Mouse (Mus musculus) liver, embryonic 14.5 days (tissue): ENCODE results near the gene Zdhhc7. TPM values are rescaled to one million over a fixed set of nuclear protein-coding genes. Genes with fewer than 3 reads are reported as not detected.

Experiments
- ATAC-seq: fragments of 200-750 bp; cut with Nextera tagmentation; 2 replicates; pipeline ENCODE4 v1.8.0; 2017; ENCODE audit warnings: moderate number of reproducible peaks, mild to moderate bottlenecking, moderate library complexity; ENCODE audit not compliant: insufficient read depth
- DNase-seq, 3 experiments: peaks; one replicate each; pipeline ENCODE4 v3.0.0-alpha.2; 2012 to 2013; ENCODE audit warnings: low read depth in 3 of 3, low spot score in 3 of 3
- H3K27ac ChIP-seq: fragments of 300-500 bp; sonication (generic); 2 replicates; pipeline ENCODE4 v1.5.1; 2014; ENCODE audit warnings: moderate library complexity, mild to moderate bottlenecking, control low read depth, inconsistent platforms
- H3K27me3 ChIP-seq: fragments of 300-500 bp; sonication (generic); 2 replicates; pipeline ENCODE4 v1.6.1; 2014; ENCODE audit warnings: mild to moderate bottlenecking, low read length, moderate library complexity; ENCODE audit not compliant: control insufficient read depth, insufficient read depth
- H3K36me3 ChIP-seq: fragments of 300-500 bp; sonication (generic); replicated peaks from 2 replicates; pipeline ENCODE4 v1.6.1; 2014; ENCODE audit warnings: low read depth; ENCODE audit not compliant: control insufficient read depth, insufficient read depth
- H3K4me1 ChIP-seq, 2 experiments: fragments of 200-500 bp in 1 of 2; fragments of 300-500 bp in 1 of 2; sonication (generic) in 1 of 2; replicated peaks; 2 replicates each; pipeline ENCODE4 v1.6.1; 2012 to 2014; ENCODE audit warnings: antibody characterized with exemption in 1 of 2, inconsistent platforms in 1 of 2, low read length in 1 of 2; ENCODE audit not compliant: control insufficient read depth in 2 of 2, insufficient read depth in 2 of 2
- H3K4me2 ChIP-seq: fragments of 300-500 bp; sonication (generic); 2 replicates; pipeline ENCODE4 v1.6.1; 2014; ENCODE audit warnings: low read depth, mild to moderate bottlenecking, control low read depth, moderate library complexity
- H3K4me3 ChIP-seq, 2 experiments: fragments of 200-500 bp in 1 of 2; fragments of 300-500 bp in 1 of 2; sonication (generic) in 1 of 2; 2 replicates each; pipeline ENCODE4 v1.5.1; 2012 to 2014; ENCODE audit warnings: low read depth in 2 of 2, low read length in 2 of 2, mild to moderate bottlenecking in 2 of 2, control low read depth in 1 of 2, inconsistent platforms in 1 of 2, moderate library complexity in 1 of 2; ENCODE audit not compliant: insufficient read depth in 1 of 2
- H3K9ac ChIP-seq: fragments of 300-500 bp; sonication (generic); replicated peaks from 2 replicates; pipeline ENCODE4 v1.6.1; 2014; ENCODE audit warnings: mild to moderate bottlenecking, control low read depth, moderate library complexity
- H3K9me3 ChIP-seq: fragments of 300-500 bp; sonication (generic); 2 replicates; pipeline ENCODE4 v1.6.1; 2016; ENCODE audit warnings: low read length, mixed read lengths; ENCODE audit not compliant: control insufficient read depth
- CTCF ChIP-seq: IDR thresholded peaks from 2 replicates; pipeline ENCODE4 v1.5.1; 2016; ENCODE audit warnings: antibody characterized with exemption, low read depth, control low read depth
- EP300 ChIP-seq: IDR thresholded peaks from 2 replicates; pipeline ENCODE4 v1.6.1; 2016; ENCODE audit warnings: antibody characterized with exemption, low read depth
- WGBS: fragments of 180-500 bp; shearing (Covaris S2); extraction: QIAGEN DNeasy Blood & Tissue Kit; methylation state at CpG from one replicate; pipeline ENCODE4 v1.1.7; 2014; ENCODE audit not compliant: insufficient replicate concordance; 5-methylcytosine and 5-hydroxymethylcytosine counted together
- polyA plus RNA-seq, 2 experiments: library from polyadenylated mRNA; depleted of rRNA in 1 of 2; stranded (reverse) in 1 of 2; unstranded in 1 of 2; fragments of >200 nt; fragmentation: Nextera tagmentation in 1 of 2; extraction: Ambion mirVana in 1 of 2; gene quantifications; 2 replicates each; pipeline versions ENCODE4 v1.2.1 to v1.2.3; 2012 to 2014

Zdhhc7 gene
- polyA plus RNA-seq, 2 experiments: 9.2 to 12.2 TPM

DNA sequence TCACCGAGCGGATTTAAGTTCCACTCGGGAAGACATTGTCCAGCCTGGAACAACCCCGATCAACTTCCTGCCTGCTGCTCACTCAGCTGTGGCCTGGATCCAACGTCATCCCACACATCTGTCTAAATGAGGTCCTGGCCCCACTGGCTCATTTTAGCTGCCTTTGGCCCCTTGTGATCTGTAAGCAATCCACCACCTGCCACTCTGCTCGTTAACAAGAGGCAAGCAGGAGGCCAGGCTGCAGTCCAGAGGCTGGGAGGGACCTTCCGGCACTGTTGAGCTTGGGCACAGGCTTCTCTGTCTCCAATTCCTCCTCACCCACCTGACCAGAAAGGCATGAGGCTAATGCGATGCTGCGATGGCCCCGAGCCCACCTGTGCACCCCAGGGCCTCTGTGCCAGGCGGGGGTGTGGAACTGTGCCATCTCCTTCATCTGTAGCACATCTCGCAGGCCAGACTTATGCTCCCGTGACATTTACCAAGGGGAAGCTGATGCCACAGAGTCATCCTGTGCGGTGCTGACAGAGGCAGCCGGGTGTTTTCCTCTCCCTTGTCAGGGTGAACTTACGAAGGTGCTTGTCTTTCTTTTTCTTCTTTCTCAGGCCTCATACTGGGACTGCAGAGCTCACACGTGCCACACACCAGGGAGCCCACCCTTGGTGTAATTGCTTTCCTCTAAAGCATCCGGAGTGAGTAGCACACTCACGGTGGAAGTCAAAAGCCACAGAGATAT is 33.2 kb downstream of the Zdhhc7 start:
- Histone ChIP-seq H3K9me3 (no peaks in the 10 kb centered on the region), H3K9ac (no peak overlapping the region), H3K27me3 (no peaks in the 10 kb centered on the region), H3K4me1 (no peaks in the 10 kb centered on the region), H3K4me2 (no peak overlapping the region), H3K36me3 (no peaks in the 10 kb centered on the region), H3K27ac (no peak overlapping the region), H3K4me3 (no peak overlapping the region)
- TF ChIP-seq CTCF (no peak), EP300 (no peak)
- WGBS: 50% methylated on average over 19 of the region's 19 CpGs
- ATAC-seq: no peak
- no peak for DNase-seq

DNA sequence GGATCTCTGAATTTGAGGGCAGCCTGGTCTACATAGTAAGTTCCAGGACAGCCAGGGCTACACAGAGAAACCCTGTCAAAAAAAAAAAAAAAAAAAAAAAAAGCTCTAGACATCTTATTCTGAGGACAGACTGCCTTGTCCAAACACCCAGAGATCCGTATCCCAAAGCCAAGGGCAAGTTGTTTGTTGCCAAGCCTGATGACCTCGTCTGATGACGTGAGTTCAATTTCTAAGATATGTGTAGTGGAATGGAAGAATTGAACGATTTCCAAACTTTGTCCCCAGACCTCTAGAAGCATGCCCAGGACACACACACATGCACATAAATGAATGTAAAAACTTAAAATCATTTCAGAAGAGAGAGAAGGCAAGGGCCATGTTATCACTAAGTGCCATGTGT is 35.1 kb downstream of the Zdhhc7 start:
- no peaks in the 10 kb centered on the region for H3K36me3 ChIP-seq
- DNase-seq: no peak
- no peak for ATAC-seq
- H3K27ac ChIP-seq: no peak overlapping the region
- H3K4me3 ChIP-seq: no peak overlapping the region
- no peak for TF ChIP-seq EP300
- no peak for TF ChIP-seq CTCF
- no peaks in the 10 kb centered on the region for H3K27me3 ChIP-seq
- no peaks in the 10 kb centered on the region for H3K9me3 ChIP-seq
- H3K4me2 ChIP-seq: no peak overlapping the region
- no peaks in the 10 kb centered on the region for H3K4me1 ChIP-seq
- 68% methylated on average over 4 of the region's 4 CpGs for WGBS
- H3K9ac ChIP-seq: no peak overlapping the region

DNA sequence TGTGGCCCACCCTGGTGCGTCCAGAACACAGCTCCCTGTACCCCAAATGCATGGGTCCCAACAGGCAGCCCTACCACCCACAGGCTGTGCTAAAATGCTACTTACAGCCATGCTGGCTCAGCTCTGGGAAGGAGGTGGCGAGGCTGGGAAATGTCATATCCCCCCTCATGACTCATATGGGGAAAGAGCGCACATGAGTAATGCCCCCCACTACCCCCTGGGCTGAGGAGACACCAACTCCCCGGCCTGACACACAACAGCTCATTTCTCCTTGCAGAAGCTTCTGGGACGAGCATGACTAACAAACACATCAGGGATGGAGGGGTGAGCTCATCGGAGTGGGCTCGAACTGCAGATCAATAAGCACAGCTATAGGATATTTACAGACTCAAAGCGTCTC is 35.7 kb downstream of the Zdhhc7 start:
- no peak for TF ChIP-seq CTCF
- H3K9me3 ChIP-seq: no peaks in the 10 kb centered on the region
- H3K27me3 ChIP-seq: no peaks in the 10 kb centered on the region
- no peak overlapping the region for H3K9ac ChIP-seq
- WGBS: 67% methylated on average over 8 of the region's 8 CpGs
- ATAC-seq (no peak), DNase-seq (no peak)
- H3K4me2 ChIP-seq: no peak overlapping the region
- H3K36me3 ChIP-seq: no peaks in the 10 kb centered on the region
- no peaks in the 10 kb centered on the region for H3K4me1 ChIP-seq
- no peak overlapping the region for H3K4me3 ChIP-seq
- H3K27ac ChIP-seq: no peak overlapping the region

DNA sequence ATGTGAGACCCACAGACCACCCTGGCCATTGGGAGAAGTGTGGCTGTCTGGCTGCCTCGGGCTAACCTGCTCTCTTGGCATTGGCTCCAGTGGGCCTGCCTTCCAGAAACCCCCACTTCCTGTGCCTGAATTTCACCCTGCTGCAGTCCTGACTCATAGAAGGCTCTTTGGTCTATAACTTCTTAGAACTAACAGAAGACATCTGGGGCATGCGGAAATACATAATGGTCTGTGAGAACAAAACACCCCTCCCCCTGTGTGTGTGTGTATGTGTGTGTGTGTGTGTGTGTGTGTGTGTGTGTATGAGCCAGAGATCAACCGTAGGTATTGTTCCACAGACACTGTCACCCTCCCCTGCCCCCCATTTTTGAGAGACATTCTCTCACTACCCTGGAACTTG is 38.0 kb downstream of the Zdhhc7 start:
- DNase-seq (no peak), ATAC-seq (no peak)
- Histone ChIP-seq H3K4me2 (no peak overlapping the region), H3K27me3 (no peaks in the 10 kb centered on the region), H3K27ac (no peak overlapping the region), H3K9me3 (no peaks in the 10 kb centered on the region), H3K4me1 (no peaks in the 10 kb centered on the region), H3K36me3 (no peaks in the 10 kb centered on the region), H3K9ac (no peak overlapping the region), H3K4me3 (no peak overlapping the region)
- WGBS: 49% methylated on average over 3 of the region's 3 CpGs
- no peak for TF ChIP-seq CTCF
- no peak for TF ChIP-seq EP300

DNA sequence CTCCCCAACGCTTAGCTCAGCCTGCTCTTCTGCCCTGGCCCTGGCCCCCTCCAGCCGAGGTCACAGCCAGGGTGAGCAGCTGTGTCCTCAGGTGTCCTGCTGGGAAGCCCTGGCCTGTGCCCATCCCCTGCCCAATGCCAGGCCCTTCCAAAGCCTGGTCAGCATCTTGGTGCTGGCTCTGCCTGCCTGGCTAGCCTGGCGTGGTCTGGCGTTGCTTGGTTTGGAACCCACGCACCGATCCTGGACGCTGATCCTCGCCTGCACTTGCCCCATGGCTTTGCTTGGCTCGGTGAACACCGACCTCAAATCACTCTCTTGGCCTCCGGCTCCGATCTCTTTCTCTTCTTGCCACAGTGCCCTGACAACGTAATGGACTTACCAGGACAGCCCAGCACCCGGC is 38.5 kb downstream of the Zdhhc7 start:
- Histone ChIP-seq H3K9me3 (no peaks in the 10 kb centered on the region), H3K4me1 (no peaks in the 10 kb centered on the region), H3K27ac (no peak overlapping the region), H3K4me2 (no peak overlapping the region), H3K36me3 (no peaks in the 10 kb centered on the region), H3K27me3 (no peaks in the 10 kb centered on the region), H3K9ac (no peak overlapping the region), H3K4me3 (no peak overlapping the region)
- no peak for DNase-seq
- no peak for ATAC-seq
- WGBS: 70% methylated on average over 14 of the region's 14 CpGs
- TF ChIP-seq EP300: no peak
- no peak for TF ChIP-seq CTCF
